In the genomic region with DNA sequence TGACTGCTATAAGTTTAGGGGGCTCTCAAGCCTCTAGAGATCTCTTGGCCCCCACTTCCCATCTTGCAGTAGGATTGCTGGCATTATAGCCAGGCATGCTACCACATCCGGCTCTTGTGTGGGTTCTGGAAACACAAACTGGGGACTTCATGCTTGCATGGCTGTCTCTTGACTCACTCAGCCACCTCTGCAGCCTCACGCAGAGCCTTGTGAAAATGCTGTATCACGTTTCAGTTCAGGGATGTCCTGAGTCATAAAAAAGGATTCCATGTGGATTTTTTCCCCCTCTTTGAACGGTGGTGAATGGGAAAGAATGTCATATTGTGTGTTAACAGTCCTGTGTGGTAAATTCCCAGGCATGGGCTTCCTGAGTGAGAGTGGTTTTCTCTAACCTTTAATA, we compare ENCODE assay signal across 2 mouse cellular contexts.
A peak's percentile ranks its signal among the peaks of the same experiment; 100 is the strongest.
TF ChIP-seq lines count a peak whose summit lies in the region.

No protein-coding gene starts in this region.

TF ChIP-seq in C2C12, 6 proteins besides CTCF, POLR2A, EP300 and RAD21 (continued from another document):
- peak; percentile 91 for TF ChIP-seq FOSL1 (IDR thresholded peaks at IDR 0.05; ENCODE audit: insufficient read depth, low read length, poor library complexity, severe bottlenecking)
- TF ChIP-seq MYOG (IDR thresholded peaks at IDR 0.05; ENCODE audit: control insufficient read depth, extremely low read depth, insufficient read length): no peak
- TF ChIP-seq CEBPB (IDR thresholded peaks at IDR 0.05; ENCODE audit: low read depth): peak; percentile 32
TF ChIP-seq in C2C12: peak in this region for 4.

TF ChIP-seq in myocyte, 11 proteins besides CTCF, POLR2A, EP300 and RAD21 (continued from another document):
- TF ChIP-seq TCF12 (IDR thresholded peaks at IDR 0.05; ENCODE audit: insufficient read depth, poor library complexity, severe bottlenecking): no peak
- no peak for TF ChIP-seq MAX (IDR thresholded peaks at IDR 0.05; ENCODE audit: low read depth)
- TF ChIP-seq USF1 (IDR thresholded peaks at IDR 0.05; ENCODE audit: low read depth): no peak
- TF ChIP-seq E2F4 (IDR thresholded peaks at IDR 0.05; ENCODE audit: insufficient read depth): no peak
- no peak for TF ChIP-seq POLR2AphosphoS2 (IDR thresholded peaks at IDR 0.05; ENCODE audit: insufficient read length, low read depth)
- TF ChIP-seq TCF3 (IDR thresholded peaks at IDR 0.05; ENCODE audit: insufficient read length, low read depth): no peak
- TF ChIP-seq REST (IDR thresholded peaks at IDR 0.05; ENCODE audit: insufficient read depth, insufficient read length): no peak
- TF ChIP-seq SRF (IDR thresholded peaks at IDR 0.05; ENCODE audit: control insufficient read depth, insufficient read length, low read depth): no peak
TF ChIP-seq in myocyte: peak in this region for 0.
